Mouse (Mus musculus) kidney, postnatal 25 days (tissue): ENCODE measurements around the gene Slc39a1.
"Not testable (repeated sequence)": the region's sequence is repeated elsewhere in the genome, so short reads cannot be mapped to it uniquely, and the experiment has no call there.

Source experiments
- DNase-seq, 2 experiments: peaks; one replicate each; pipeline ENCODE4 v3.0.0; 2021; ENCODE audit warnings: mixed read lengths in 2 of 2

Gene Slc39a1

GRCm38 (mm10) chr3:90241669-90242358 lies 6.2 kb upstream of the Slc39a1 start:
- no peak for DNase-seq

GRCm38 (mm10) chr3:90242984-90243775 lies 4.8 kb upstream of the Slc39a1 start, which contains the start of gene Creb3l4:
Creb3l4 (minus strand) TSS chr3:90243512.
- peak; percentile 64 to 65 for DNase-seq

- no peak for DNase-seq
Measured at GRCm38 (mm10) chr3:90245406-90245805, 2.6 kb upstream of the Slc39a1 start.

GRCm38 (mm10) chr3:90247630-90247959 lies 377 bp upstream of the Slc39a1 start:
- DNase-seq, result no peak

GRCm38 (mm10) chr3:90248746-90249100 lies 751 bp downstream of the Slc39a1 start:
- DNase-seq, result peak; percentile 18 to 58

GRCm38 (mm10) chr3:90250791-90251190 lies 2.8 kb downstream of the Slc39a1 start:
- no peak for DNase-seq

- not testable (repeated sequence) for DNase-seq
Measured at GRCm38 (mm10) chr3:90251731-90252226, 3.8 kb downstream of the Slc39a1 start.

GRCm38 (mm10) chr3:90252659-90253058 lies 4.7 kb downstream of the Slc39a1 start:
- not testable (repeated sequence) for DNase-seq

GRCm38 (mm10) chr3:90253174-90253573 lies 5.2 kb downstream of the Slc39a1 start:
- DNase-seq, result not testable (repeated sequence)

- peak; percentile 96 to 99 for DNase-seq
Measured at GRCm38 (mm10) chr3:90253653-90254418, 5.9 kb downstream of the Slc39a1 start, which contains the start of gene Crtc2. Crtc2 (plus strand) TSS chr3:90254163.

GRCm38 (mm10) chr3:90254419-90255193 lies 6.6 kb downstream of the Slc39a1 start:
- peak; percentile 59 to 85 for DNase-seq

- peak in 1 of 2 experiments; percentile 10 for DNase-seq
Measured at GRCm38 (mm10) chr3:90255194-90255565, 7.2 kb downstream of the Slc39a1 start.

- peak in 1 of 2 experiments; percentile 26 for DNase-seq
Measured at GRCm38 (mm10) chr3:90255784-90256353, 7.9 kb downstream of the Slc39a1 start.

- peak; percentile 74 to 75 for DNase-seq
Measured at GRCm38 (mm10) chr3:90256731-90257530, 9.0 kb downstream of the Slc39a1 start.

- DNase-seq, result peak; percentile 51 to 83
Measured at GRCm38 (mm10) chr3:90258521-90258920, 10.5 kb downstream of the Slc39a1 start.

GRCm38 (mm10) chr3:90263121-90263771 lies 15.3 kb downstream of the Slc39a1 start:
- peak in 1 of 2 experiments; percentile 35 for DNase-seq

- no peak for DNase-seq
Measured at GRCm38 (mm10) chr3:90264687-90265033, 16.7 kb downstream of the Slc39a1 start.

- DNase-seq, result peak; percentile 93 to 95
Measured at GRCm38 (mm10) chr3:90265034-90265931, 17.3 kb downstream of the Slc39a1 start, which contains the start of gene Dennd4b. Dennd4b (plus strand) TSS chr3:90265185.
